Mouse (Mus musculus) heart, postnatal 0 days (tissue): ENCODE data around the gene Ush1g. TPM values are rescaled to one million over a fixed set of nuclear protein-coding genes. Genes with fewer than 3 reads are reported as not detected.

Experiments
- ATAC-seq: fragments of 200-750 bp; cut with Nextera tagmentation; 2 replicates; pipeline ENCODE4 v1.8.0; 2017; ENCODE audit warnings: low read depth, moderate number of reproducible peaks, moderate library complexity; ENCODE audit not compliant: insufficient read depth
- DNase-seq: peaks from one replicate; pipeline ENCODE4 v3.0.0-alpha.2; 2016; ENCODE audit warnings: low spot score
- H3K27ac ChIP-seq: fragments of 300-500 bp; sonication (generic); 2 replicates; pipeline ENCODE4 v1.5.1; 2014; ENCODE audit warnings: low read depth, mild to moderate bottlenecking
- H3K27me3 ChIP-seq: fragments of 300-500 bp; sonication (generic); 2 replicates; pipeline ENCODE4 v1.6.1; 2014; ENCODE audit warnings: low read length, mixed read lengths; ENCODE audit not compliant: control insufficient read depth, insufficient read depth
- H3K36me3 ChIP-seq: fragments of 300-500 bp; sonication (generic); replicated peaks from 2 replicates; pipeline ENCODE4 v1.6.1; 2014; ENCODE audit warnings: low read length, mixed read lengths; ENCODE audit not compliant: control insufficient read depth, insufficient read depth
- H3K4me1 ChIP-seq: fragments of 300-500 bp; sonication (generic); 2 replicates; pipeline ENCODE4 v1.6.1; 2014; ENCODE audit warnings: antibody characterized with exemption; ENCODE audit not compliant: control insufficient read depth, insufficient read depth
- H3K4me2 ChIP-seq: fragments of 300-500 bp; sonication (generic); 2 replicates; pipeline ENCODE4 v1.6.1; 2014; ENCODE audit warnings: low read depth, mild to moderate bottlenecking, low read length, moderate library complexity
- H3K4me3 ChIP-seq: fragments of 300-500 bp; sonication (generic); 2 replicates; pipeline ENCODE4 v1.5.1; 2014; ENCODE audit warnings: low read depth, low read length
- H3K9ac ChIP-seq: fragments of 300-500 bp; sonication (generic); replicated peaks from 2 replicates; pipeline ENCODE4 v1.6.1; 2014; ENCODE audit warnings: low read depth, low read length, mixed read lengths
- H3K9me3 ChIP-seq: fragments of 300-500 bp; sonication (generic); replicated peaks from 2 replicates; pipeline ENCODE4 v1.6.1; 2016; ENCODE audit warnings: low read length; ENCODE audit not compliant: control insufficient read depth
- CTCF ChIP-seq: IDR thresholded peaks from 2 replicates; pipeline ENCODE4 v1.5.1; 2016; ENCODE audit warnings: antibody characterized with exemption, control low read depth, low read depth
- EP300 ChIP-seq: IDR thresholded peaks from 2 replicates; pipeline ENCODE4 v1.6.1; 2016; ENCODE audit warnings: antibody characterized with exemption, low read depth
- WGBS: fragments of 180-500 bp; shearing (Covaris S2); extraction: QIAGEN DNeasy Blood & Tissue Kit; methylation state at CpG from one replicate; pipeline ENCODE4 v1.1.7; 2014; 5-methylcytosine and 5-hydroxymethylcytosine counted together
- polyA plus RNA-seq: library from polyadenylated mRNA; unstranded; fragments of >200 nt; fragmentation: Nextera tagmentation; extraction: Ambion mirVana; gene quantifications from 2 replicates; pipeline ENCODE4 v1.2.1, GENCODE M21; 2015
- total RNA-seq: library from RNA; depleted of rRNA; stranded (reverse); fragments of >200 nt; gene quantifications from 2 replicates; pipeline ENCODE4 v1.2.3, GENCODE M21; 2014; ENCODE audit warnings: low replicate concordance

The Ush1g gene
- total and polyA plus RNA-seq, 2 experiments from 2014 or later: 0.03 TPM; not detected in 1

GRCm38 (mm10) chr11:115296471-115297210 is 25.2 kb downstream of the Ush1g start:
- Histone ChIP-seq H3K9ac (no peak overlapping the region), H3K36me3 (no peaks in the 10 kb centered on the region), H3K4me3 (peak overlapping the region; percentile 50), H3K27ac (no peak overlapping the region), H3K9me3 (no peaks in the 10 kb centered on the region), H3K27me3 (peaks cover 14% of the 10 kb centered on the region; the same call in 1 of the 2 replicates), H3K4me1 (peaks cover 6% of the 10 kb centered on the region), H3K4me2 (peak overlapping the region; percentile 77)
- no peak for ATAC-seq
- no peak for TF ChIP-seq EP300
- no peak for TF ChIP-seq CTCF
- no peak for DNase-seq
- 45% methylated on average over 21 of the region's 21 CpGs for WGBS

GRCm38 (mm10) chr11:115295939-115296338 is 25.9 kb downstream of the Ush1g start:
- Histone ChIP-seq H3K27ac (no peak overlapping the region), H3K4me3 (no peak overlapping the region), H3K4me1 (peaks cover 11% of the 10 kb centered on the region), H3K27me3 (peaks cover 14% of the 10 kb centered on the region; the same call in 1 of the 2 replicates), H3K9me3 (no peaks in the 10 kb centered on the region), H3K4me2 (no peak overlapping the region), H3K36me3 (no peaks in the 10 kb centered on the region), H3K9ac (no peak overlapping the region)
- TF ChIP-seq CTCF (no peak), EP300 (no peak)
- ATAC-seq: no peak
- whole genome bisulfite sequencing: 85% methylated on average over 11 of the region's 11 CpGs
- DNase-seq: no peak

- peak; percentile 30; the same call in 1 of the 2 replicates for ATAC-seq
- H3K9me3 ChIP-seq: no peaks in the 10 kb centered on the region
- DNase-seq: peak; percentile 38
- peak overlapping the region; percentile 25; the same call in 1 of the 2 replicates for H3K27ac ChIP-seq
- H3K4me3 ChIP-seq: no peak overlapping the region
- peaks cover 8% of the 10 kb centered on the region; the same call in 1 of the 2 replicates for H3K27me3 ChIP-seq
- H3K36me3 ChIP-seq: no peaks in the 10 kb centered on the region
- no peak overlapping the region for H3K9ac ChIP-seq
- TF ChIP-seq EP300: no peak
- no peak for TF ChIP-seq CTCF
- peaks cover 17% of the 10 kb centered on the region for H3K4me1 ChIP-seq
- WGBS: 51% methylated on average over 14 of the region's 14 CpGs
- no peak overlapping the region for H3K4me2 ChIP-seq
Observed at GRCm38 (mm10) chr11:115292631-115293375, 29.0 kb downstream of the Ush1g start.

DNA sequence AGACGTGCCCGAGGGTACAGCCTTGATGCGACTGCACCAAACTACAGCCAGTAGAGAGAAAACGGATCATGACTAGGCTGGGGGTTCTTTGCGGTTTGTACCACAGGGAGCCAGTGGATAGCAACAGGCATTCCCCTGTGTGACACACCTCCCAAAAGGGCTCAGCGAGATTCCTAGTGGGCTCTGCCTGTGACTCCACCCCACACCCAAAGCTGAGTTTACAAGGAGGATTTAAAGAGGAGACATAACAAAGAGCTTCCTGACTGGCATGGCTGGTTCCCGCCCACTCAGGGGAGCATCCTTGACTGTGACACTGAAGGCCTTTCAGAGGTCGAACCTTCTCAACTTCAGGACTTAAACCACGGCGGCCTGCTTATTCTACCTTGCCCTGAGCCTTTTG is 30.3 kb downstream of the Ush1g start:
- Histone ChIP-seq H3K4me3 (no peak overlapping the region), H3K27ac (no peak overlapping the region), H3K27me3 (peaks cover 4% of the 10 kb centered on the region; the same call in 1 of the 2 replicates), H3K4me1 (peaks cover 17% of the 10 kb centered on the region), H3K9me3 (no peaks in the 10 kb centered on the region), H3K9ac (no peak overlapping the region), H3K4me2 (no peak overlapping the region), H3K36me3 (no peaks in the 10 kb centered on the region)
- 84% methylated on average over 10 of the region's 10 CpGs for WGBS
- TF ChIP-seq EP300 (no peak), CTCF (no peak)
- DNase-seq: no peak
- ATAC-seq: no peak

GRCm38 (mm10) chr11:115290919-115291318 is 30.9 kb downstream of the Ush1g start:
- Histone ChIP-seq H3K27me3 (no peaks in the 10 kb centered on the region), H3K9ac (no peak overlapping the region), H3K36me3 (no peaks in the 10 kb centered on the region), H3K9me3 (no peaks in the 10 kb centered on the region), H3K4me3 (no peak overlapping the region), H3K4me2 (no peak overlapping the region), H3K4me1 (peaks cover 17% of the 10 kb centered on the region), H3K27ac (peak overlapping the region; percentile 43; the same call in 1 of the 2 replicates)
- ATAC-seq (peak; percentile 54; the same call in 1 of the 2 replicates), DNase-seq (peak; percentile 61)
- 37% methylated on average over 6 of the region's 6 CpGs for WGBS
- TF ChIP-seq EP300 (no peak), CTCF (no peak)
